Mouse (Mus musculus): ENCODE results near the gene Dpf3.

Dpf3 gene

DNA sequence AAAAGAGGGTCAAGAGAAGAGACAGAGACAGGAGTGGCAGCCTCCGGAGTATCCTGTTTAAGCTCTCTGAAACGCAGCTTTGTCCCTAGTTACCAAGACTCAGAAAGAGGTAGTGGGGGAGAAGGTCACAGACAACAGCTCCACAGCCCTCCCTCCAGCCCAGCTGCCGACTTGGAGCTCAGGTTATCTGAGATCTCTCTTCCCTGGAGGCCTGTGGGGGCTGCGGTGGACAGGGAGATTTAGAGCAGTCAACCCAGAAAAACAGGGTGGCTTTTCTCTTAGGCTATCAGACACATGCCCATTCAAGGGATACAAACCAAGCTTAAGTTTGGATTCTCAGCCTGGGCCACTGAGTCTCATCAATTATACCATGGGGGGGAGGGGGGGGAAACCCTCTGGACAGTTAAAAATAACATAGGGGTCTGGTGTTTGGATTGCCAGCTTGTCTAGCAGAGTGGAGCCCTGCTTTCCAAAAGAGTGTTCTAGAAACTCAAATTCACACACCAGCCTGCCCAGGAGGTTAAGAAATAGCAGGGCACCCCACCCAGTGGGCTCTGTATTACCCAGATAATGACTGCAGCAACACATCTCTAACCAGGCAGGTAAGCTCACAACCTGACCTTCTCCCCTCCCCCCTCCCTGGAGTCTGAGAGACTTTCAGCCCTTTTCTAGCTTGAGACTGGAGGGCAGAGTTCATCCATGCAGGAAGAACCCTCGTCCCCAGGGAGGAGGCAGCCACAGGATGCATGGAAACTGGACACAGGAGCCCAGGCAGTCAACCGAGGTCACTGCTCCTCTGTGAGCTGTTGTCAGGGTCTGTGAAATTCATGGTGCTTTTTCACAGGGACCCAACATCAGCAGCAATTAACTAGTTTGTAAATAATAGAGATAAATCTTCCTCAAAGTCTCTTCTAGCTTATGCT lies 20.7 kb downstream of the Dpf3 start:
- no peak for DNase-seq (ENCODE audit: low spot score)

GRCm38 (mm10) chr12:83466053-83466452 lies 21.5 kb downstream of the Dpf3 start:
- no peak for DNase-seq (ENCODE audit: low spot score)

- DNase-seq (ENCODE audit: low spot score): no peak
These were observed 27.2 kb downstream of the Dpf3 start for GRCm38 (mm10) chr12:83460272-83460671.

GRCm38 (mm10) chr12:83454697-83455321 lies 32.7 kb downstream of the Dpf3 start:
- no peak for DNase-seq (ENCODE audit: low spot score)

GRCm38 (mm10) chr12:83451850-83452249 lies 35.7 kb downstream of the Dpf3 start:
- no peak for DNase-seq (ENCODE audit: low spot score)

DNA sequence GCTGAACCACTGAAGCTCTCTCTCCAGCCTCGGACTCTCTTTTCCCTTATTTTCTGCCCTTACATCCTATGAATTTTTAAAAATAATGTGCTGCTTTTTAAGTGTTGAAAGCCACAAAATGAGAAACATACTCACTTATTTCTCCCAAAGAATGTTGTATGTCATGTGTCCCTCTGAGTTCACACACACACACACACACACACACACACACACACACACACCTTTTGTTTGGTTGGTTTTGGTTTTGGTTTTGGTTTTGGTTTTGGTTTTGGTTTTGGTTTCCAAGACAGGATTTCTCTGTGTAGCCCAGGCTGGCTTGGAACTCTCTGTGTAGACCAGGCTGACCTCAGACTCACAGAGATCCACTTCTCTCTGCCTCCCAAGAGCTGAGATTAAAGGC lies 37.0 kb downstream of the Dpf3 start:
- DNase-seq (ENCODE audit: low spot score): no peak

- no peak for DNase-seq (ENCODE audit: low spot score)
These were observed 38.3 kb downstream of the Dpf3 start for GRCm38 (mm10) chr12:83449202-83449601.

DNA sequence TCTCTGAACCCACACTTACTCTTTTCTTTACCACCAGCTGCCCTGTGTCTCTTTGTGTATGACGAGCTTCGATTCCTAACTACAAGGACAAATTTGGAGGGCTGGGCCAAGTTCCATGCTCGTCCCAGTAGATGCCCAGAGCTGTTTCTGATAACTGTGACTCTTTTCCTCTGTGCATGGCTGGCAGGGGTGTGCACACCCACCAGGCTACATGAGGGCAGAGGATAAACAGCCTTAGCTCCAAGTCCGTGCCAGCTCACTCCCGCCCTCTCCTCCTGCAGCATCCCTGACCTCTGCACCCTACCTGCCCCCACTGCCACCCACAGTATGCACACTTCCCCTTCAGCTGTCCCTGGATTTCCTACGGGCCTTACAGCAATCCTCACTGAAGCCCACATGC lies 41.9 kb downstream of the Dpf3 start:
- no peak for DNase-seq (ENCODE audit: low spot score)

DNA sequence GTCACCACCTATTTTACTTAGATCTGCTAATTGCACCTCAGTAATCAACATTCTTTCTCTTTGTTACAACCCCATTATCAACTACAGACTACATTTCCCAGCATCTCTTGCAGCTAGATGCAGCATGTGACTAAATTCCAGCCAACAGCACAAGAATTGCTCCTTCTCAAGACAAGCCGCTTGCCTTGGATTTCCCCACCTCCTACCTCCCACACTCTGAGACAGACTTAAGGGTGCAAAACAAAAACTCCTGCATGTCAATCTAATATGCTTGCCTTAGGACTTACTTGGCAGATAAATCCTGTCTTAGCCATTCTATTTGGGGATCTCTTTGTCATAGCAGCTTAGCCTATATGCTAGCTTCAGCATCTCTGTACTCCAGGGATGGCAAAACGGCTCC lies 43.1 kb downstream of the Dpf3 start:
- DNase-seq (ENCODE audit: low spot score): no peak

GRCm38 (mm10) chr12:83438002-83438401 lies 49.5 kb downstream of the Dpf3 start:
- DNase-seq (ENCODE audit: low spot score): no peak

- no peak for DNase-seq (ENCODE audit: low spot score)
These were observed 53.4 kb downstream of the Dpf3 start for GRCm38 (mm10) chr12:83433987-83434698.

DNA sequence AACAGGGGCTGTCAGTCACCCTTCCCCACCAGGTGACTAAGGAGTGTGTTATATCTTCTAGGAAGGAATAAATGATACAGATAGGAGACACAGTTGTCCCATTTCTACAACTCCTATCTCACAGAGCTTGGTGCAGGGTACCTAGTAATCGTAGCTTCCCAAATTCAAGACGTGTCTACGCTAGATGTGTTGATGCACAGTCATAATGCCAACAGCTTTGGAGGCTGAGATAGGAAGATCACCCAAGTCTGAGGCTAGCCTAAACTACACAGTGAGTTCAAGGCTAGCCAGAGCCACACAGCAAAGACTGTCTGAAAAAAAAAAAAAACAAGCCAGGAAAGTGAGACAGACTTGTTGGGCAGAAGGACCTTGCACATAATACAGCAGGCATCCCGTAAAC lies 54.1 kb downstream of the Dpf3 start:
- no peak for DNase-seq (ENCODE audit: low spot score)

- no peak for DNase-seq (ENCODE audit: low spot score)
These were observed 57.3 kb downstream of the Dpf3 start for GRCm38 (mm10) chr12:83430207-83430606.

DNA sequence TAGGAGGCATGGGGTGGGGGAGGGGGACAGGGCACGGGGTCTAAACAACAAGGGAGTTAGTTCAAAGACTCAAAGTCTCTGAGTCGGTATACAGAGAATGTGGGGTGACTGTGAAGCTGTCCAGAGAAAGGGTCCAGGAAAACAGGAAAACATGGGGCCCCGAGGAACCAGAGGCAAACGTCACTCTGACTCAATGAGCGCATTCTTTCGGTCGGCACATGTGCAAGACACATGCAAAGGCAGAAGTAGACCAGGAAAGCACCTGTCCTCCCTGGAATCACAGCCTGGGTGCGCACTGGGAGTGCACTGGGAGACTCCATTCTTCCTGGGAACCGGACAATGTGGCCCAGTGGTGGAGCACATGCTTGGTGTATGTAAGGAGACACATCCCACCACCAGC lies 59.5 kb downstream of the Dpf3 start:
- DNase-seq (ENCODE audit: low spot score): no peak

DNA sequence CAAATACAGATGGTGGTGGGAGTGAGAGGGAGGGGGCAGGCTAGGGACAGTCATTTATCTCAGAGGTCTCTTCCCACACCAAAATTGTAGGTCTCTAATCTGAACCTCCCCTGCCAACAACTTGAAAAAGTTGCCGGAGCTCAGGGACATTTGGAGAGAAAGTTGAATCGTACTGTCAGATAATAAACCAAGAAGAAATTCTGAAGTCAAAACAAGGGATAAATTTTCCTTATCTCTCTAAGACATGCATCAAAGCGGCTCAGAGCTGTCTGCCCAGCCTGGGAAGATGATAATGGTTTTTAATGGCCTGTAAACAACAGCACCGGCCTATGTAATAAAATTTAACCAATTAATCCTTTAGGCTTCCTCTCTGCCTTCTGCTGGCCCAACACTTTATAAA lies 59.9 kb downstream of the Dpf3 start:
- DNase-seq (ENCODE audit: low spot score): no peak

DNA sequence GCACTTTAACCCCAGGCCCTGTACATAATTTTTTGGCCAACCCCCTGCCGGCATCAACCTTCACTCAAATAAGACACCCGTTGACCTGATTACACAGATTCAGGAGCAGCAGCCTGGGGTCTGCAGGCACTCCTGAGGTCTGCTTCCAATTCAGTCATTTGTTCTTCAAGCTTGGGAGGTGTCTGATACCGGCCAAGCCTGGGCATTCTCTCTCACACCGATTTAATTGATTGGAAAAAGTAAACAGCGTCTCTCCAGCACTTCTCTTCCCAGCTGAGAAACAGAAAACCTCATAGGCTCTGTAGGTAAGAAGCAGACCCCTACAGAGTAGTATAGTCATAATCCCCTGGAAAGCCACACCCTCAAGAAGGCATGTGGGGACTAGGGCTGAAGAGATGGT lies 61.2 kb downstream of the Dpf3 start:
- no peak for DNase-seq (ENCODE audit: low spot score)

DNA sequence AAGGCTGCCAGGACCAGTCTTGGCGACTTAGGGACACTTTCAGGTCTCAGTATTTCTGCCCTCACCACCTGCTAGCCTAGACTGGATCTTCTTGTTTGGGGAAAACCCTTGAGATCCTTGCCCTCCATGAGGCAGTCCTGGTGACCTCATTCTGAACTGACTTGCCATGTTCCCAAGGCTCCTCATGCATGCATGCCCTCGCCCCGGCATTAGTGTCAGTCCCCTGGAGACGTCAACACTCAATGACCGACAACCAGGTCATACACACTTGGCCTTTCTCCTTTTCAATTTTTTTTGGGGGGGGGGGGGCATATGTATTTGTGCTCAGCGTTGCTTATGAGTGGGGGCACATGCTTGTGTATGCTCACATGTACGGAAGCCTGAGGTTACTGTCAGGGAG lies 61.8 kb downstream of the Dpf3 start:
- no peak for DNase-seq (ENCODE audit: low spot score)

DNA sequence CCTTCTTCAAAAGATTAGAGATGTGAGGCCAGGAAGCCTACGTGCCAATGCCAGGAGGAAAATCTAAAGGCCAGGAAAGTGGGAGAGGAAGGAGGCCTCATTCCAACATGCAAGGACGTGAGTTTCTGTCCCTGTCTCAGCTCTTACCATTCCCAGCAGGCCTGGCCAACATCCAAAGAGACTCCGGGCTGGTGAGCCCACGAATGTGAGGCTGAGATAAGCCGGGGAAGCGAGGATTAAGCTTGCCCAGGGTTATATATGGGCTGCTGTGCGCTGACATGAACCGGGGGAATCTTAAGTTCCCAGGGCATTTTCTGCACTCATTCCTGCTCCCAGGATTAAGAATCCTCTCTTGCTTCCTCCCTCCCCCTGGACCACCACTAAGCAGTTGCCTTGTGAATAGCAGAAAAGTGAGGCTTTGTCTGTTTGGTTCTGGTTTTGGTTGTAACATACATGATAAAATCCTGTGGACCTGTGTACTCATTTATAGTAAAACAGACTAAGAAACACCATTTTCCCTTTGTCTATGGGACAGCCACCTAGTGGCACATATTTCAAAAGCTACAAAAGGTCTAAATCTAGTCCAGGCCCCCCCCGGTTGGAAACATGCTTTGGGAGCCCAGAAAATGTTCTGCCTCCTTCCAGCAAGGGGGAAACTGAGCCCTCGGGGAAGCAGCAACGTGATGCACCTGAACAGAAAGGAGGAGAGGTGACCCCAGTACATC lies 62.6 kb downstream of the Dpf3 start:
- DNase-seq (ENCODE audit: low spot score): no peak

GRCm38 (mm10) chr12:83424086-83424719 lies 63.3 kb downstream of the Dpf3 start:
- no peak for DNase-seq (ENCODE audit: low spot score)

DNA sequence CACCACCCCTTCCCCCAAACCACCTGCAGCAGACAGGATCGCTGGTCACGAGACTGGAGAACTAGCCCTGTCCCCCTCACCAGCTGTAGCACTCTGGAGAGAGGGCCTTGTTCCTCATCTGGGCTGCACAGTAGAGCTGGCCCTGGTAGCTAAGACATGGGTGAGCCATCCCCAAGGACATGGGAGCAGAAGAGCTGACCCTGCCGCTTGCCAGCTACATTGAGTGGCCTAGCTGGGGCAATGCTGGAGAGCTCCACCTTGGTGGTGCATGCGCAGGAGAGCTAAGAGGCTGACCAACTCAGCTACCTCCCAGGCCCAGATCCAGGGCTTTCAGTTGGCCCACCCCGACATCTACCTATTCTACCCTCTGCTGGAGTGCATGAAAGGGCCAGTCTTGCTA lies 67.2 kb downstream of the Dpf3 start:
- no peak for DNase-seq (ENCODE audit: low spot score)

GRCm38 (mm10) chr12:83415207-83415606 lies 72.3 kb downstream of the Dpf3 start:
- no peak for DNase-seq (ENCODE audit: low spot score)

DNA sequence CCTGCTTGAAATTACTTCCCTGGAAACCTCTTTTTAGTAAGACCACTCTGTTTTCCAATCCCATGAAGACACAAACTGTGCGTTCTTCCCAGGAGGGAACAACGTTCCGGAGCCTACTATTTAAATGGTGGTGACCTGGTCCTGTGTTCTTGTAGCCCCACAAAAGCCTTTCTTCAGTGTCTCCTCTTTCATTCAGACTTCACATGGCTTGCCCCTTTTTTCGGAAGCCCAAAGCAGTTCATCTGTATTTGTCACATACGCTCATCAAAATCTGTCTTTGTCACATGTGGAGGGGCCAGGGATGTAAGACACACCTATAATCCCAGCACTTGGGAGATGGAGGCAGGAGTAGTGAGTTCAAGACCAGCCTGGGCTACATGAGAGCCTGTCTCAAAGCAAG lies 73.8 kb downstream of the Dpf3 start:
- no peak for DNase-seq (ENCODE audit: low spot score)
